Mouse (Mus musculus): ENCODE results near the gene Svopl.

Gene Svopl

GRCm38 (mm10) chr6:38046838-38047237 is at the start of gene Svopl:
TSS of gene Svopl (minus strand) at chr6:38046996.
- in situ Hi-C loops (cut with MboI; ENCODE audit: unreplicated experiment in 2 of 2): no loop called here

- in situ Hi-C loops (cut with MboI; ENCODE audit: unreplicated experiment in 2 of 2): no loop called here
Measured at GRCm38 (mm10) chr6:38094701-38095100, 47.9 kb upstream of the Svopl start.

GRCm38 (mm10) chr6:38092539-38092938 is 45.7 kb upstream of the Svopl start:
- in situ Hi-C loops (cut with MboI; ENCODE audit: unreplicated experiment in 2 of 2): no loop called here

DNA sequence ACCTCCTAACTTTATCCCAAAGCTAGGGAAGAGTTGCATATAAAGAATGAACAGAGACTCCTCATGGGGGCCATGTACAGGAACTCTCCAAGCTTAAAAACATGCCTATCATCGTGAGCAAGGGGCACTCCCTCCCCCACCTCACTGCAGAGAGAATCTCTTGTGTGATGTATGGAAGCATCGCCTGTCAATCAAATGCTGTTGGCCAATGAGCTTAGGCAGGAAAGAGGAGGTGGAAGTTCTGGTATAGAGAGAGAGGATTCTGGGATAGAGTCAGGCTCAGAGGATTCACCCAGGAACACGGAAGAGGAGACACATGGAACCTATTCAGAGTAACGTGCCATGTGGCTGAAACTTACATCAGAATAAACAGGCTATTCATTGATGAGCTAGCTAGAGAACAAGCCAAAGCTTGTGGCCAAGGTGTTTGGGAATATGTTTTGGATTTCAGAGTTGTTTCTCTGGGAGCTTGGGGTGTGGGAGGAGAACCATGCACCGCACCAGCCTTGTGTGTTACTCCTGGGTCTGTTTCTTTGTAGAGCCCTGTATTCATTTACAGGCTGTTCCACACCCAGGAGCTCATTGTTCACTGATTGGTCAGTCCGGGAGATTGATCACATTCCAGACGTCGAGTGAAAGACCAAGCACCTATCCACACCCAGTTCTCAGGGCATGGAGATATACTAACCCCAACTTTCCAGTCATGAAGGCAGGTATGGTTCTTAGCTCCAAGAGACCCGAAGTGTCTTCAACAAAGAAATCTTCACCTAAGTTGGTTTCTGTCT is 40.6 kb upstream of the Svopl start:
- in situ Hi-C loops (cut with MboI; ENCODE audit: unreplicated experiment in 2 of 2): no loop called here

- in situ Hi-C loops (cut with MboI; ENCODE audit: unreplicated experiment in 2 of 2): no loop called here
Measured at GRCm38 (mm10) chr6:38083204-38083603, 36.4 kb upstream of the Svopl start.

GRCm38 (mm10) chr6:38081727-38082341 is 35.0 kb upstream of the Svopl start:
- in situ Hi-C loops (cut with MboI; ENCODE audit: unreplicated experiment in 2 of 2): no loop called here

DNA sequence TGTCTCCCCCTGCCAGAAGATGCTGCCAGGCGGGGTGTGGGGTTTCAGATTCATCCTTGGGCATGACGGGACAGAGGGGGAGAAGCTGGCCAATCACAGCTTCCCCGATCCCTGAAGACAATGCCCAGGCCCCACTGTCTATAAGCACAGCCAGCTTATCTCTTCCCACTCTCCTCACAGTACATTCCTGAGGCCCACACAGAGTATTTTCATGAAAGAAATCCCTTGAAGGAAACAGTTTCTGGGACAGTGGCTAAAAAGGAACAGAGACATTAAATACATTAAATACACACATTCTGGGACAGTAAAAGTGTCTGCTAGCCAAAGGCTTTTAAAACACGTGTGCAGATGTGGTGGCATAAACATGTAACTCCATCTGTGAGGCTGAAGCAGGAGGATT is 33.6 kb upstream of the Svopl start:
- in situ Hi-C loops (cut with MboI; ENCODE audit: unreplicated experiment in 2 of 2): no loop called here

DNA sequence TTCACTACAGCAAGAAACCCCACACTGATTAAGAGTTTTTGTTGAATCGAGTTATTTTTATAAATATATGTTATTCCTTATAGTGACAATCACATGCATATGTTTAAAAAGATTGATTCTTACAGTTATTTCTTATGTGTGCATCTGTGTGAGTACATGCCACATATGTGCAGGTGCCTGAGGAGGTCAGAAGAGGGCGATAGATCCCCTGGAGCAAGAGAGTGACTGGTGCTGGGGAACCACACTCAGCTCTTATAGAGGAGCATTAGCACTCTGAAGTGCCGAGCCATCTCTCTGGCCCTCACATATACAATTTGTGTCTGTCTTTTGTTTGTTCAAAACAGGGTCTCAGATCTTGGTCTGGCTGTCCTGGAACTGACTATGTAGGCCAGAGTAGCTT is 26.8 kb upstream of the Svopl start:
- in situ Hi-C loops (cut with MboI; ENCODE audit: unreplicated experiment in 2 of 2): loop anchor here in 1 of 2 experiments (10.0 kb wide), 1 partner anchor 619 kb away; no protein-coding TSS in a partner anchor

DNA sequence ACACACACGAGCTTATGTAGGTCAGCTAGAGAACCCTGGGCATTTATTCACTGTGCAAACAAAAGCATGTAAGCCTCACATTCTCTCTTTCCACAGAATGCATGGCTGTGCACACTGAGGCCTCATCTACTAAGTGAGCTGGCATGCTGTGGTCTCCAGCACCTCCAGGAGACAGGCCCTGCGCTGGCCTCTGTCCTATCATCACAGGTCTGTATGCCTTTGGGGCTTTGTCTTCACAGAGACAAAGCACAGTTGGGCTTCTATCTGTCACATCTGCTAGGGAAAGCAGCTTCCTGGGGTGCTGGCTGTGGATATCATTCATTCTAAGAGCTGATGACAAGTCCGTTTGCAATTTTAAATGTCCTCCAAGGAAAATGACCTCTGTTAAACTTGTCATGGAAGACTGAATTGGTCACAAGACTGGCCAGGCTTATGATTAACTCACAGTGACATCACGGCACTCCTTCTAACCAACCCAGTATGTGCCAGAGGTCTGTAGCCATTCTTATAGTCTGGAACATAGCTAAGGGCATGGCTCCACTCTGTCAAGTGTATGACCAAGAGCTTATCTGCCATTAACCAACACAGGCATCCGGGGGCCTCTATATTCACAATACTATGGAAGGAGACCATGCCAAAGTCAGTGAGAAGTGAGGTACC is 25.5 kb upstream of the Svopl start:
- in situ Hi-C loops (cut with MboI; ENCODE audit: unreplicated experiment in 2 of 2): loop anchor here in 1 of 2 experiments (10.0 kb wide), 1 partner anchor 617 kb away; no protein-coding TSS in a partner anchor

GRCm38 (mm10) chr6:38071256-38071655 is 24.5 kb upstream of the Svopl start:
- in situ Hi-C loops (cut with MboI; ENCODE audit: unreplicated experiment in 2 of 2): loop anchor here in 1 of 2 experiments (10.0 kb wide), 1 partner anchor 616 kb away; no protein-coding TSS in a partner anchor

GRCm38 (mm10) chr6:38066215-38066614 is 19.4 kb upstream of the Svopl start:
- in situ Hi-C loops (cut with MboI; ENCODE audit: unreplicated experiment in 2 of 2): loop anchor here (5.0 to 10.0 kb wide), 6 partner anchors 191 to 961 kb away; partner anchors contain the start of gene Trim24 (in 1 of the 2)

DNA sequence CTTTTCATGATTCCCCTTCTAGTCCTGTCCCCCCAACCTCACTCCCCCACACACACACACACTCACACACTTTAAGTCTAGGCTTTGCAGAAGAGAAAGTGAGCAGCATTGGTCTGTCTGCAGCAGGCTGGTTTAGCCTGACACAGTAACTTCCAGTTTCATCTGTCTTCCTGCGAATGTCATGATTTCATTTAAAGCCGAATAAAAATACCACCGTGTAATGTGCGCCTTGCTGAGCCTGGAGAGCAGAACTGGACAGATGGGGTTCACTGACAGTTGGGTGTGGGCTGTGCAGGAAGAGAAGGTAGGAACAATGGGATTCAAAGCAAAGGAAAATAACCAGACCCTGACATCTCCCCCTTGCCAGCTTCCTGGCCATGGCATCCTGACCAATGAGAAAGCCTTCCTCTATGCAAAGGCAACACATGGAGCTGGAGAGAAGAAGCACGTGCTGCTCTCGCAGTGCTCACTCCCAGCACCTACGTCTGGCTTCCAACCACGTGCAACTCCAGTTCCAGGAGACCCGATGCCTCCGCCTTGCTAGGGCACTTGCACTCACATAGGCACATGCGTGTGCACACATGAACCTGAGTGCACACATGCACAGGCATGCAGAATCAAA is 18.8 kb upstream of the Svopl start:
- in situ Hi-C loops (cut with MboI; ENCODE audit: unreplicated experiment in 2 of 2): loop anchor here (5.0 to 10.0 kb wide), 6 partner anchors 191 to 961 kb away; partner anchors contain the start of gene Trim24 (in 1 of the 2)

- in situ Hi-C loops (cut with MboI; ENCODE audit: unreplicated experiment in 2 of 2): loop anchor here (5.0 to 10.0 kb wide), 6 partner anchors 190 to 960 kb away; partner anchors contain the start of gene Trim24 (in 1 of the 2)
Measured at GRCm38 (mm10) chr6:38065122-38065500, 18.3 kb upstream of the Svopl start.

- in situ Hi-C loops (cut with MboI; ENCODE audit: unreplicated experiment in 2 of 2): loop anchor here (5.0 to 10.0 kb wide), 7 partner anchors 57 to 960 kb away; partner anchors contain the start of gene Trim24 (in 1 of the 2)
Measured at GRCm38 (mm10) chr6:38064621-38065020, 17.8 kb upstream of the Svopl start.

DNA sequence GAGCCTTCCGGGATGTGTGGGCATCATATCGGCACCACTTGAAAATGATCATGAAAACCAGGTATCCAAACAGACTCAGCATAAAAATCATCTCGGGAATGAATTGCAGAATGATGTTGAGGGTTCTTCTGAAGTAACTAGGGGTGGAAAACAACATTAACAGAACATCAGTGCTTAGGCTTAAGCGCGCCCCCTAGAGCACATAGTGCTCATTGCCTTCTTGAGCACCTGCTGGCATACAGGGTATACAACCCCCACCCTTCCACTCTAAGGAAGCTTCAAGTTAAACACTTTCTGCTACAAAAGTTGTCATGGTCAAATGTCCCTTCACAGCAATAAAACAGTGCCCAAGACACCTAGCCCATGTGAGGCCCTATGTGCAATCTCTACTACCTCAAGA is 12.0 kb upstream of the Svopl start:
- in situ Hi-C loops (cut with MboI; ENCODE audit: unreplicated experiment in 2 of 2): loop anchor here (5.0 to 10.0 kb wide), 3 partner anchors 42 to 344 kb away; partner anchors contain the start of gene Trim24 (in 1 of the 2)

GRCm38 (mm10) chr6:38055471-38056330 is 8.9 kb upstream of the Svopl start:
- in situ Hi-C loops (cut with MboI; ENCODE audit: unreplicated experiment in 2 of 2): loop anchor here (5.0 to 10.0 kb wide), 3 partner anchors 38 to 341 kb away; partner anchors contain the start of gene Trim24 (in 1 of the 2)

DNA sequence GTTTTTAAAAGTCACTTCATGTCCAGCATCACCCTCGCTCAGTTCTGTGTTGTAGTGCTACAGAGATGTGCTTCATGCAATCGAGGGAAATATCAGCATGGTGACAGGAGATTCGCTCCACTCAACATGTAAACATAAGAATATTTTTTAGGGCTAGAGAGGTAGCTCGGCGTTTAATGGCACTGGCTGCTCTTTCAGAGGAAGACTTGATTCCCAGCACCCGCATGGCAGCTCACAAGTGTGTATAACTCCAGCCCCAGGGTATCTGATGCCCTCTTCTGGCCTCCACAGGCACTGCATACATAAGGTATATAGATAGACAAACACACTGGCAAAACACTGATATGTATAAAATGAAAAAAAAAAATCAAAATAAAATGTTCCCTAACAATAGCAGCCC is 2.8 kb upstream of the Svopl start:
- in situ Hi-C loops (cut with MboI; ENCODE audit: unreplicated experiment in 2 of 2): no loop called here

DNA sequence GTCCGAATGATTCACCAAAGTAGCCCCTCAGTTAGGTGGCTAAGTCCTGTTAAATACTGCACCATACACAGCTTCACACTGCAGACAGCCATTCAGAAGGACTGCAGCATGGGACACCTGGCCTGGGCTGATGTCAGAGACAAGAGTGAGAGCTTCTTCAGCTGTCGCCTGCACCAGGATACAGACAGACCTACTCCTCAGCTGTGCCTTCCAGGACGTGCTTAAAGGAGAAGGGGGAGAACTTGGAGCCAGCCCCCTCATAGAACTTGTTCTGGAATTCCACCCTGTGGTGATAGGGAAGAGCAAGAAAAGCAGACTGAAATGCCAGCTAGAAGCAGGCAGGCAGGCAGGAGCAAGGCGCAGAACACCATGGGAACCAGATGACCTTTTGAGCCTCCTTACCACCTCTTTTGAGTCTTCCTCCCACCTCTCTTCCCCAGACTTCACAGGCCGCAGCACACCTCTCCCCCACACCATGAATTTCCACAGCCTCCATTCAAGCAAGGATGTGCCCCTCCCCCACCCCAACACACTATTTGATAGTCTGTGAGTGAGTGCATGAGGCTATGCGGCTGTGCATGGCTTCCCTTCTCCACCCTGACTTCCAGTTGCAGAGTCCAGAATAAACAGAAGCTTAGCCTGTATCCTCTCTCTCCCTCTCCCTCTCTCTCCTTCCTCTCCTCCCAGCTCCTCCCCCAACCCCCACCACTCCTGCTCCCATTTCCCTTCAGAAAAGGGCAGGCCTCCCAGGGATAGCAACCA is 2.2 kb upstream of the Svopl start:
- in situ Hi-C loops (cut with MboI; ENCODE audit: unreplicated experiment in 2 of 2): no loop called here

DNA sequence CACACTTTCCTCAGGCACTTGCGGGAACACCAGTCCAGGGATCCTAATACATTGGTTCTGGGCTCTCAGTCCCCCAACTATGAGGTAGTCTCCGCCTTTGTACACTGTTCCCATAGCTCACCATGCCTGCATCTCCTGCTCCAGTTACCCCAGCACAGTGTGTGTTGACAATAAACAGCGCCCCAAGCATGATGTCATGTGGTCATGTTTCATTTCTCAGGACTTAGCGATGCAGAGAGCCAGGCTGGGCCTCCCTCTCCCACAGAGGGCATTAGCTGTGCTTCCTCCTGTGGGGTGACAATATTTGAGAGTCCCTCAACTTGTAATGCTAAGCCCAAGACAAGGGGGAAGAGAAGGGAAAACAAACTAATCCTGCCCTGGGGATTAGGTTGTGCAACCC is 1.2 kb upstream of the Svopl start:
- in situ Hi-C loops (cut with MboI; ENCODE audit: unreplicated experiment in 2 of 2): no loop called here
